Mouse (Mus musculus) myocyte (in vitro differentiated cells): ENCODE measurements at regions not wholly inside any gene's neighbourhood (a gene's known extent, or its start where the extent isn't known, plus 50 kb on each side); places are given as distances from the start of the nearest gene placed in this dataset.

Experiments used
- MYOD1 ChIP-seq, 3 experiments: IDR thresholded peaks; one replicate each; pipeline ENCODE4 v1.6.1; 2011; ENCODE audit warnings: control low read depth in 2 of 3, low read depth in 2 of 3, mild to moderate bottlenecking in 2 of 3, moderate library complexity in 1 of 3; ENCODE audit not compliant: insufficient read length in 2 of 3, control insufficient read depth in 1 of 3
- POLR2A ChIP-seq: IDR thresholded peaks from one replicate; pipeline ENCODE4 v1.6.1; 2011; ENCODE audit warnings: low read depth, mild to moderate bottlenecking, control low read depth, moderate library complexity; ENCODE audit not compliant: insufficient read length
- POLR2AphosphoS2 ChIP-seq: IDR thresholded peaks from one replicate; pipeline ENCODE4 v1.6.1; 2011; ENCODE audit warnings: low read depth, control low read depth; ENCODE audit not compliant: insufficient read length
- REST ChIP-seq: IDR thresholded peaks from one replicate; pipeline ENCODE4 v1.6.1; 2011; ENCODE audit warnings: mild to moderate bottlenecking, control low read depth, moderate library complexity; ENCODE audit not compliant: insufficient read depth, insufficient read length

GRCm38 (mm10) chr15:93645950-93646349 lies 50.3 kb upstream of the Prickle1 start:
- TF ChIP-seq POLR2A: no peak
- TF ChIP-seq POLR2AphosphoS2: no peak
- TF ChIP-seq REST: no peak
- no peak for TF ChIP-seq MYOD1 (IDR thresholded peaks at IDR 0.05; ENCODE audit: control insufficient read depth in 1 of 3, insufficient read length in 2 of 3, low read depth in 2 of 3)
